Mouse (Mus musculus) spleen, postnatal 10 days (tissue): Measurements from ENCODE around the gene Gm44965.
A peak's percentile ranks its signal among the peaks of the same experiment; 100 is the strongest.
"Not testable (repeated sequence)": the region's sequence is repeated elsewhere in the genome, so short reads cannot be mapped to it uniquely, and the experiment has no call there.

Experiments
- DNase-seq, 2 experiments: peaks; one replicate each; pipeline ENCODE4 v3.0.0; 2021 to 2022; ENCODE audit warnings: low spot score in 2 of 2

The Gm44965 gene

DNA sequence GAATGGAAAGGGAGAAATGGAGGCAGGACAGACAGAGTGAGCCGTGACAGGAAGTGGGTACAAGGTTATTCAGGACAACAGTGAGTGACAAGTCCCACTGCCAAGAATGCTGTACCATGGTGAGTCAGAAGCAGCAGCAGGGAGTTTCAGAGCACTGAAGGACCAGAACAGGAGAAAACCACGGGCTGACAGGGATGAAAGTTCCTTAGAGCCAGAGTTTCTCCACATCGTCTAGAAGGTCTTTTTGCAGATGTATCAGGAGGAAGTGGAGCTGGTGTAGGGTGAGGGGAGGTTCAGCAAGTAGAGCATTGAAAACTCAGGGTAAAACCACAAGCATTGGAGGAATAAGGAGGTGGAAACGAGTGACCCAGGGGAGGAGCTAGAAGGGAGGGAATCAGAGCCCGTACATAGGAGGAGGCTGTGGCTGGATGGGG, 14.5 kb upstream of the Gm44965 start:
- DNase-seq = no peak

DNA sequence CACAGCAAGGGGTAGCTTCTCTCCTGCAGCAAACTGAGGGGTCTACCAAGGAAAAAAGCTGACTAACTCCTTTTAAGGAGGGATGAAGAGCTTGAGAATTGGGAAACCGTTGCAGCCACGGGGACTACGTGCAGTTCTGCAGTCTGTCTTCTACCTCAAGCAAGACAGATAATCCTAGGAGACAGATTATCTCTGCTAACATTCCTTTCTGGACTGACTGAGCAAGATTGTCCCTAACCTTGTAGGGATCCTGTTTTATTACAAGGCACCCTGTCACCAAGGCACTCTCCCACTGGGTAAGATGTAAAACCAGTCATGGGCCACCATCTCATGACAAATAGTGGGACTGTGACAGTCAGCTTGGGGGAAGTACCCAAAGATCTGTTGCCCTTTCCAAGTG, 12.5 kb upstream of the Gm44965 start:
- DNase-seq = no peak

DNA sequence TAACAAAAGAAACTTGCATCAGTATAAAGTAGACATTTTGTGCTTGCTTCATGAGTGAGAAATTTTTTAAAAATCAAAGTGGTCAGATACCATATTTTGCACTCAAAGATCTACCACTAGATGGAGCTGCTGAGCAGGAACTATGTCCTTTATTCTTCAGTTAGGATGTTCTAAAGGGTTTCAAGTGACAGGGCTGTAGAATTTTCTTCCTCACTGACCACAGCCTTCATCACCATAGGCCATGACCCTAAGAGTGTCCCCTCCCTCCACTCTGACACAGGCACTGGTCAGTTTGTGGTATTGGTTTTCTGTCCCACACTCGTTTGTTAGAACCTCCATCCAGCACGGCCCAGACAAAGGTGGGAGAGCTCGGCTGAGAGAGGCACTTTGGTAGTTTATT, 11.7 kb upstream of the Gm44965 start:
- no peak for DNase-seq

DNA sequence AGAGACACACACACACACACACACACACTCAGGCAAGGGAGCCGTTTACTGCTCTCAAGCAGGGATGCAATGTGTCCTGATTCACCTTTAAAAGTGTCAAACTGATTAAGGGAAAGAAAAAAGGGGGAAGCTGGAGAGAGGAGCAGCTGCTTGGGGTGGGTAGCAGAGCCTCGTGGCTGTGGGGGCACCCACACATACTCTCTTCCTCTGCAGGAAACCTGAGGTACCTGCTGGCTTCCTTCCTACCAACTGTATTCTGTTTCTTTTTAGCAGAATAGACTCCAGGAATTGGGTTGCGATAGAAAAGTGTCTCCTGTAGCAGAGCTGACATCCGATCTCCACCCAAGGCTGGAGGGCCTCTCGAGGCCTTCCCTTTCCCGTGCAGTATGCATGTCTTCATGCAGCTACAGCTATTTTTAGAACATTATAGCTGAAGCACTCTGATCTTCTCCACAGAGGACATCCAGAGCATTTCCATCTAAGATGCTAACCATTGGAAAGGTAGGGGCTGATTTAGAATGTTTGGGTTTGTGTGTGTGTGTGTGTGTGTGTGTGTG, 4.5 kb upstream of the Gm44965 start, which contains the start of gene Gm45021:
Gene Gm45021, plus strand, starts transcription at position 417 of the 557 bp plus-strand sequence.
- no peak for DNase-seq

DNA sequence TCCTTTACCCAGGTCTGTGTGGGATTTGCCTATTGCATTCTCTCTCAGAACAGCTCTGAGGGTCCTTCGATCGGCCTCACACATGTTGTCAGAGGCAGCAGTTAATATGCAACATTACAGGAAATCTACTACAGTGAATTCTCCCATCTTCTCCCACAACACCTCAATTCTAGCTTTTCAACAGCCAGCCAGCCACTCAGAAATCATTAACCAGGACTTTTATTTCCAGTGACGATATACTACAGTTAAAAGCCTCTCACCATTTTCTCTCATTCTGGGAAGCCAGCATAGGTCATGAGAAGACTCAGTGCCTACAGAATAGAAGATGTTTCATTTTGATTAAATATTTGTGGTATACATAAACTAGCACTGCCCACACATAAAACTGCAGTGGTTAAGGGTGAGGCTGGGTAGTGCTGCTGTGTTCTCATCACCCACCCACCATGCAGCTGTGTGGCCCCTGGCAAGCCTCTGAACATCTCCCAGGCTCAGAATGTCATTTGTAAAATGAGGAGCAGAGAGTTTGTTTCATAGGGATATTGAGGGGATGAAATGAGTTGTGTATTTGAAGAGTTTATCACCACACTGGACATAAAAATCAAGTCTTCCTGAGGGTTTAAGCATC, 2.4 kb upstream of the Gm44965 start:
- no peak for DNase-seq

DNA sequence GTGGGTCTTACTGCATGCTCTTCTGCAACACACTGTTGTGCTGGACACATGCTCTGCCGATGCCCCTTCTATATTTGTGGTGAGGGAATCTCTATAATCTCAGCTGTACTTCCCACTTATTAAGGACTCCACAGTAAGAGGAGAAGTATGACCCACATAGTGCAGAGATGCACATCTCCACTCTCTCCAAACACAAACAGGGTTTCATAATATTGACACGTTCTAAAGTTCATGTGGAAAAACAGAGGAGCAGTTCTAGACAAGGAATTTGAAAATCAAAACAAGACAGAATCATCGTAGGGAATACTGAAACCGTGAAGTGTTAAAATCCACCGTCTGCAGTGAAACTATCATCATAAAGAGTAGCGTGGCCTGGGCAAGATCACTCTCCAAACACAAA, 1.9 kb upstream of the Gm44965 start:
- no peak for DNase-seq

DNA sequence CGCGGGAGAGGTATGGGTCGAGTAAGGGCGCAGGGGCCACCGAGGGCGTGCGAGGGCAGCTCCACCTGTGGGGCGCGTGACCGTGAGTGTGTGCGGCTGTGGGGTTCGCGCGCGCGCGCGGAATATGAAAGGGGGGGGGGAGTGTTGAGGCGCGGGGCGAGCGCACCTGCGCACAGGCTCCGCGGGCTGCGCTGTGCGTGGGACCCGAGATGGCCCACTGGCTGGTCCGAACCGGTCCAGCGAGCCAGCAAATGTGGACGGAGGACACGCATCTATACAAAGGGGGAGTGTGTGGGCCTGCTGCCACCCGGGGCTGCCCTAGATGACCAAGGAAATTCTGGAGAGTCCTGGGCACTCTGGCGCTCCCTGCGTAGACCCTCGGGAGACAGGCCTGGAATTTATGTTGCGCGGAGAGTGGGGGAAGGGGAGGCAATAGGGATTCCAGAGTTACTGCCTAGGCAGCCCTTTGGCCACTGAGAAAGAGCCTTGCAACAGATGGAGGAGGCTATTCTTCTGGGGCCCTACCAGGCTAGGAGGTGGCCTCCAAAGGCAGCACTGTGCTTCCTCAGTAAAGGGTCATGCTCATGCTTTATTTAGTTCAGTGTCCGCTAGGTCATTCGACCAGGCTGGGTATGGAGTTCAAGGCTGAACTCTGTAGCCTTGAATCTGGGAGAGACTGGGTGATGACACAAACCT, 450 bp downstream of the Gm44965 start:
- DNase-seq = peak in 1 of 2 experiments; percentile 12

DNA sequence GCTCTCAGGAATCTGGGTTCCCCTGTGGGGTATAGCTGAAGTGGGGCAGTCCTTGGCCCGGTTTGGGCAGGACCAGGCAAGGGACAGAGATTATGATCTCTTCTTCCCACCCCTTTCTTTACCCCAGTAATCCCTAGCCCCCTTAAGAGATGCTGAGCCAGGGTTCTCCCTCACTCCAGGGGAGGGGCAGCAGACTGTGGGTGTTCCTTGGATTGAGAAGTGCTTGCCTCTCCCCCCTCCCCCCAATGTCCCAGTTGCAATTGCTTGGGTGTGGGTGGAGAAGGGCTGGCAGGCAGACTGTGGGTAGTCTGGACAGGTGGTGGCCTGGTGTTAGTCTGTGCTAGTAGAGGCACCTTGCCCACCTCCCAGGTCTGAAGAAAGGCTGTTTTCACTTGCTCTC, 1.5 kb downstream of the Gm44965 start:
- no peak for DNase-seq

DNA sequence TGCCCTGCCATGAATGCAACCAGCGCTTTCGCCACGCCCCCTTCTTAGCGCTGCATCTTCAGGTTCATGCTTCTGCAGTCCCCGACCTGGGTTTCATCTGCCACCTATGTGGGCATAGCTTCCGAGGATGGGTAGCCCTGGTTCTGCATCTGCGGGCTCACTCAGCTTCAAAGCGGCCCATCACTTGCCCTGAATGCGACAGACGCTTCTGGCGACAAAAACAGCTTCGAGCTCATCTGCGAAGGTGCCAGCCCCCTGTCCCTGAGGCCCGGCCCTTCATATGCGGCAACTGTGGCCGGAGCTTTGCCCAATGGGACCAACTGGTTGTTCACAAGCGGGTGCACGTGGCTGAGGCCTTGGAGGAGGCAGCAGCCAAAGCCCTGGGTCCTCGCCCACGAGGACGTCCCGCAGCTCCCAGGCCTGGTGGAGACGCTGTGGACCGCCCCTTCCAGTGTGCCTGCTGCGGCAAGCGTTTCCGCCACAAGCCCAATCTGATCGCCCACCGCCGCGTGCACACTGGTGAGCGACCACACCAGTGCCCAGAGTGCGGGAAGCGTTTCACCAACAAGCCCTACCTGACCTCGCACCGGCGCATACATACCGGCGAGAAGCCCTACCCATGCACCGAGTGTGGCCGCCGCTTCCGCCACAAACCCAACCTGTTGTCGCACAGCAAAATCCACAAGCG, 2.9 kb downstream of the Gm44965 start:
- DNase-seq = peak in 1 of 2 experiments; percentile 15

DNA sequence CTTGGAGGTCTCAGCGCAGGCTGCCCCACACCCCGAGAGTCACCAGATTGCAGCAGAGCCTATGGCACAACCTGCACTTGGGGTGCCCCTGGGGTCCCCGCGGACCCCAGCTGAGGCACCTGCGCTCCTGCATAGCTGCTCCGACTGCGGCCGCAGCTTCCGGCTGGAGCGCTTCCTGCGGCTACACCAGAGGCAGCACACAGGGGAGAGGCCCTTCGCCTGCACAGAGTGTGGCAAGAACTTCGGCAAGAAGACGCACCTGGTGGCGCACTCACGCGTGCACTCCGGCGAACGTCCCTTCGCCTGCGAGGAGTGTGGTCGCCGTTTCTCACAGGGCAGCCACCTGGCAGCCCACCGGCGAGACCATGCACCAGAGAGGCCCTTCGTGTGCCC, 3.5 kb downstream of the Gm44965 start:
- no peak for DNase-seq

DNA sequence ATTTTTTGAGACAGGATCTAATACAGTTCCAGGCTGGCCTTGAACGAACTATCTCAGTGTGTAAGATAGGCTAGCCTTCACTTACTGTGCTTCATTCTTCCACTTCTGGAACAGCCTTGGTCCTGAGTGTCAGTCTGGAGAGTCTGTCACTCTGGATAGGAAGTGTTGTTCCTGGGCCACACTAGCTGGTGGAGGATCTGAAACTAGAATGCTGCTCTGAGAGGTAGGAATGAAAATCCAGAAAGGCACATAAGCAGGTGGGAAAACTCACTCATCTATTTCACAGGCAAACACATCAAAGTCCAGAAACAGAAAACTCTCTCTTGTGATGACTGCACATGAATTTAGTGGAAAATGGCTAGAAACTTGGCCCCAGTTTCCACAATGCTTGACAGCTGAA, 6.9 kb downstream of the Gm44965 start:
- DNase-seq = no peak

DNA sequence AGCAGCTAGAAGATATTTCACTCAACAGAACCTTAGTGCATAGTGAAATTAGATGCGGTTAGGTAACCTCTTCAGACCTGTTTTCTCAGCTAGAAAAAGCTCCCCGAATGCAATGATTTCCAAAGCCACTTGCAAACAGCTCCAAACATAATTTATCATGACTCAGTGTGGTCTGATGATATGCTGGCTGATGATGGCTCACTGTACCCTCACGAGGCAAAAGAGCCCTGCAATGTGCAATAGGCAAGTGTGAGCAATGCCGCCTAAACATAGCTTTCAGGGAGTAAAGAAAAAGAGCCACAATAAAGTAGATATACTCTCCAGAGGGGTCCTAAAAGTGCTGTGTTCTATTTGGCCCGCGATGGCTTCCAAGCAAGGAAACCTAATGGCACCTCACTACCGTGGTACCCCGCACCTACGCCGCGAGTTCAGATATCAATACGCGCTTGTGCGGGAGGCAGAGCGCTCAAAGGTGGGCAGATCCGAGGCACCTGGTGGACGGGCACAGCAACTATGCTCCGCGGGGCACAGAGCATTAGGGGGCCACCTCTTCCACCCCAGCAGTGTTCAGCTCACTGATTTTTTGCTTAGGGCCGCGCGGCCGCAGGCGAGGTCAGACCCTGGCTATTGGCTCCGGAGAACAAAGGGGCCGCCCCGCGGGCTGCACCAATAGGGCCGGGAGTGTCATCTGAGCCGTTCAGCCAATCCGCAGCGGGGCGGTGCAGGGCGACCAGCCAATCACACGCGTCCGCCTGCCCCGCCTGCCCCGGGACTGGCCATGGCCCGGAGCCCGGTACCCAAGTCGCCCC, 7.7 kb downstream of the Gm44965 start, which contains the start of gene Zfp775:
Gene Zfp775, plus strand, starts transcription at position 793 of the 809 bp plus-strand sequence.
- peak; percentile 81 to 92 for DNase-seq

DNA sequence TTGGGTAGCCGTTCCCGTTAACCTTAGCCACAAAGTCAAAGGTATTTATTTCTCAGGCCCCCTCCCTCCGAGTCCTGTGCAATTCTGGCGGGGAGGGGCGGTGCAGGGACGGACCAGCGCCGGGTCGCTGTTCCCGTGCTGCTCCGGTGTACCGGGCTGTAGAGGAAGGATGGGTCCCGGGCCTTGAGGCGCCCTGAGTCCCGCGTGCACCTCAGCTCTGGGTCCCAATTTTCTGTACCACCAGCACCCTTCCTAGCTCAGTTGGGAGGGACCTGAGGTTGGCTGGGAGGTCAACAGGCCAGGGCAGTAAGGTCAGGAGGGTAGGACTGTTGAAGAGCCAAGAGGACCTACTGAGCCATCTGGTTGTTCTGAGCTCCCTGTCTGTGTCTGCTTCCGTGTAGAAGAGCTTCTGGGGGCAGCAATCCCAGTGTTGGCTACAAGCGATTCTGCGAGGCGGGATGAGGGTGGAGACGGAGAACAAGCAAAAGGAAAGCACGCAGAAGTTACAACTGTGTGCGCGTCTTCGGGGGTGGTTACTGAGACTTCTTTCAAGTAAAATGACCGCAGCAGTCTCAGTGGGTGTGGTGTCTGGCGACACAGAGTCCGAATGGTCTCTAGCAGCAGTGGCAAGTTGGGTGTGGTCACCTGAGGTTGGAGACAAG, 8.5 kb downstream of the Gm44965 start:
- DNase-seq = no peak

DNA sequence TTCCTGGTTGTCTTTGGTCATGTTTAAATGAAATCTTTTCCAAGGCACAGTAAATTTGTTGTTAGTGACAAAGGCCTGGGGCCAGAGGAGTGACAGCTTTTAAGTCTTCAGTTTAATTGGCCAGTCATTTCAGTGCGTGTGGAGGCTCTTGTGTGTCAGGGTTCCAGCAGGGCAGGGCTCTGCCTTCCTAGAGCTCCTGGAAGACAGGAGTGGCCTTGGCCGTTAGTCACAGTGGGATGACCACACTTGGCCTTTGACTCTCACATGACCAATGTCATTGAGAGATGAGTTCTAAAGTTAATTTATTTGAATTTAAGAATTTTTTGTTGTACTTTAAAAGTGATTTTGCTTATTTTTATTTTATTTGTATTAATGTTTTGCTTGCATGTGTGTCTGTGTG, 14.4 kb downstream of the Gm44965 start:
- no peak for DNase-seq

DNA sequence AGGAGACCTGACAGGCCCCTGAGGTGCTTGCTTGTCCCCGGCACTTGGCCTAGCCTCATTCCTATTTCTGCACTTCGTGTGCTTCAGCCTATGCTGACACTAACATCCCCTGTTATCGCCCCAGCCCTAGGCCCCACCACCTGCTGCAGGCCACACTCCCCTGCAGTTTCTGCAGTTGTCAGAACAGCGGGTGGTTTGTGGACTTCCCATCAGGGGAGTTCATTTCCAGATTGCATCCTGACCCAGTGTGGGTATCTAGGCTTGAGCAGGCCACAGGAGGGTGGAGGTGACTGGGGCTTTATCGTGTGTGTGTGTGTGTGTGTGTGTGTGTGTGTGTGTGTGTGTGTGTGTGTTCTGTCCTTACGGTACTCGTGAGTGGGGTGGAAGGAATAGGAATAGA, 15.8 kb downstream of the Gm44965 start:
- no peak for DNase-seq

DNA sequence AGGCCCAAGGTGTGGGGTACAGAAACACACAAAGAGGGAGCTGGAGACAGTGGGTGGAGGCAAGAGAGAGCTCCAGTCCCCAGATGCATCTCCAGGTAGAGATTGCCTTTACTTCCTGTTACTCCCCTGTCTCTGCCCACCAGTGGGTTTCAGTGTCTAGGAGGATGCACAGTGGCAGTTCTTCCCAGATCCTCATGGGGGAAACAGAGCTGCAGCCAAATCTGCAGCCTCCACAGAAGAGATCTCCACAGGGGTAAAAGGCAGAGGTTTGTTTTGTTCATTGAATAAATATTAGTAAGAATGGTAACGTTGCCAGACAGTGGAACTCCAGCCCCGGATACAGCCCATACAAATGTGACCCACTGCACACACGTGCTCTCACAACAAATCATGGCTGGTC, 16.9 kb downstream of the Gm44965 start:
- no peak for DNase-seq

DNA sequence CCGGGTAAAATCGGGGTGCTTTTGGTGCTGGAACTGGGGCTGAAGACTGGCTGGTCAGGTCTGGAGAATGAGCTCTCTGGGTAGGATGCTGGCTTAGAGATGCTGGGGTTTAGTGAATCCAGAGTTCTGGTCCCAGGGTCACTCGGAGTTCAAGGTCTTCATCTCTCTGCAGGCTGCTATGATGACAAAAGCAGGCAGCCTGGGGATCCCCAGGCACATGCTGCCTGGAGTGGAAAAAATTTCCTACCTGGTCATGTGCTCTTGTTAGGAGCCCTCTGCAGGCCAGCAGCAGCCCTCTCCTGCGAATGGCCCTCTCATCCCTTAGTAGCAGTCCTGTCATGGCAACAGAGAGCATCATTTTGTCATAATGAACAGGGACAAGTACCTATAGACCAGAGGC, 19.7 kb downstream of the Gm44965 start:
- no peak for DNase-seq

DNA sequence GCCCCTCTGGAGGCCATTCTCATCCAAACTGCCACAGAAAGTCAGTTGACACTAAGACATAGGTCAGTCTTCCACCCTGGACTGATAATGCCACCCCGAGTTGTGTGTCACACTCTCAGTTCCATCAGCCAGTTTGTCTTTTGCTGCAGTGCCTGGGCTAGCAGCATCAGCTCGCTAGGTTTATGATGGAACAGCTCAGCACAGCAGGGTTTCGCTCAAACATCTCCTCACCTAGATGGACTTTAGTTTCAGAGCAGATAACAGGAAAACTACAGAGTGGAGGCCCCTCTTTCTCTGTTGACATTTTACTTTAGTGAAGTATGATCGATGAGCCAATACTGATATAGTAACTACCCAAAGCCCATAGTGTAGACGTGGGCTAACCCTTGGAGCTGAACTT, 21.0 kb downstream of the Gm44965 start:
- DNase-seq = no peak

DNA sequence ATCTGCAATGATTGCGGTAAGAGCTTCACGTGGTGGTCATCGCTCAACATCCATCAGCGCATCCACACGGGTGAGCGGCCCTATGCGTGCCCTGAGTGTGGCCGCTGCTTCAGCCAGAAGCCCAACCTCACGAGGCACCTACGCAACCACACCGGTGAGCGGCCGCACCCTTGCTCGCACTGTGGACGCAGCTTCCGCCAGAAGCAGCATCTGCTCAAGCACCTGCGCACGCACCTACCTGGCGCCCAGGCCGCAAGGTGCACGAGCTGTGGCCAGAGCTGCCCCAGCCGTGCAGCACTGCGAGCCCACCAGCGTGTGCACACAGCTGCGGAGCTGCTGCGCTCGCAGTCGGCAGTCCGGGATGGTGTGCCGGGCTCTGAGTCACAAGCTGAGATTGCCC, 26.3 kb downstream of the Gm44965 start:
- no peak for DNase-seq

DNA sequence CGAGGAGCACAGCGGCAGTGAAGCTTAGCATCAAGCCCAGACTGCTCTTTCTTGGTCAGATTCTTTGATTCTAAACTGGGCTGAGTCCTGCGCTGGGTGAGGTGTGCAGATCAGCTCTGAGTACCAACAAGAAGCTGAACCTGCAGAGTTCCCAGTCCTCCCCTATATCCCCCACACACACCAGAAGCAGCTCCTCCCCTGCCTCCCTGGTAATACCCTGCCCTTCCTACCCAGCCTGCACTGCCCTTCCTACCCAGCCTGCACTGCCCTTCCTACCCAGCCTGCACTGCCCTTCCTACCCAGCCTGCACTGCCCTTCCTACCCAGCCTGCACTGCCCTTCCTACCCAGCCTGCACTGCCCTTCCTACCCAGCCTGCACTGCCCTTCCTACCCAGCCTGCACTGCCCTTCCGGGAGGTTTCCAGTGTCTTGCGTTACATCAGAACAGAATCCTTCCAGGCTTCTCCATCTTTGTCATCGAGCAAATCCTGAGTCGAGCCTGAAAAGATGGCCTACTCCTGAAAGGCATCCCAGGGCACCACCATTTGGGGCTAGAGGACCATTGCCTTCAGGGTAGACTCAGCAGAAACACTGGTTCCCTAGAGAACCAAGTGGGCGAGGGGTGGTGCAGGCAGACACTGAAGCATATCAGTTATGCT, 28.6 kb downstream of the Gm44965 start:
- DNase-seq = not testable (repeated sequence)

DNA sequence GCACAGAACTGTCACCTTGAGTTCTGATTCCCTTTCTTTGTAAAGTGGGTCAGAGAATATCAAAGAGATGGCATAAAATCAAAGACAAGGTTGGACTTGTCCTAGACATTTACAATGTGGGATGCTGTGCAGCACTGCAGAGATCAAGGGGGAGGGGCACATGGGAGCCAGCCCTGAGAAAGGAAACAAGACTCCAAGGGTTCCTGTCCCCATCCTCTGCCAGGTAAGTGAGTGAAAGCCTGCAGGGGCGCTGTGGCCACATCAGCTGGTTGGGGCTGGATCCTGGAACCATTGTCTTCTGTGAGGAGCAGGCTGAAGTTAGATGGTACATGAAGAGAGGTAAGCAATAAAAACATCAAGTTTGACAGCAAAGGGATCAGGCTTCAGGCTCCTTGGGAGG, 29.7 kb downstream of the Gm44965 start:
- DNase-seq = no peak
